Mouse (Mus musculus) myocyte (in vitro differentiated cells): ENCODE data around the gene Zdhhc15.

Source experiments
- MAX ChIP-seq: IDR thresholded peaks from one replicate; pipeline ENCODE4 v1.6.1; 2011; ENCODE audit warnings: low read depth, mild to moderate bottlenecking, control low read depth
- POLR2A ChIP-seq: IDR thresholded peaks from one replicate; pipeline ENCODE4 v1.6.1; 2011; ENCODE audit warnings: low read depth, mild to moderate bottlenecking, control low read depth, moderate library complexity; ENCODE audit not compliant: insufficient read length
- POLR2AphosphoS2 ChIP-seq: IDR thresholded peaks from one replicate; pipeline ENCODE4 v1.6.1; 2011; ENCODE audit warnings: low read depth, control low read depth; ENCODE audit not compliant: insufficient read length
- TCF12 ChIP-seq: IDR thresholded peaks from one replicate; pipeline ENCODE4 v1.6.1; 2011; ENCODE audit warnings: mild to moderate bottlenecking, control low read depth; ENCODE audit not compliant: poor library complexity, insufficient read depth, severe bottlenecking
- USF1 ChIP-seq: IDR thresholded peaks from one replicate; pipeline ENCODE4 v1.6.1; 2011; ENCODE audit warnings: low read depth, mild to moderate bottlenecking, control low read depth, moderate library complexity

DNA sequence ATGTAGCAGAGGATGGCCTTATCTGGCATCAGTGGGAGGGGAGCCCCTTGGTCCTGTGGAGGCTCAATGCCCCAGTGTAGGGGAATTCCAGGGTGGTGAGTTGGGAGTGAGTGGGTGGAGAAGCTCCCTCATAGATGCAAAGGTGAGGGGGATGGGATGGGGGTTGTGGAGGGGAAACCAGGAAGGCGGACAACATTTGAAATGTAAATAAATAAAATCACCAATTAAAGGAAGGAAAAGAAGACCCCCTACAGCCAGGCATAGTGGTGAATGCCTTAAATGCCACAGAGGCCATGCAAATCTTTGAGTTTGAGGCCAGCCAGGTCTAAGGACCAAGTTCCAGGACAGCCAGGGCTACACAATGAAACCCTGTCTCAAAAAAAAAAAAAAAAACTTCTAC is 13.9 kb downstream of the Zdhhc15 start:
- no peak for TF ChIP-seq USF1
- TF ChIP-seq TCF12: no peak
- TF ChIP-seq POLR2A: no peak
- TF ChIP-seq MAX: no peak
- no peak for TF ChIP-seq POLR2AphosphoS2
